Mouse (Mus musculus) bone marrow, adult 2 months (tissue): ENCODE measurements around the gene Ppl. TPM values are rescaled to one million over a fixed set of nuclear protein-coding genes. Genes with fewer than 3 reads are reported as not detected.
A peak's percentile ranks its signal among the peaks of the same experiment; 100 is the strongest.

Experiments used
- H3K27ac ChIP-seq: fragments of 200-500 bp; 2 replicates; pipeline ENCODE4 v1.5.1; 2012; ENCODE audit warnings: low read depth, mild to moderate bottlenecking, control low read depth, inconsistent platforms, low read length; ENCODE audit not compliant: control insufficient read depth, poor library complexity, insufficient read depth
- H3K4me1 ChIP-seq: fragments of 200-500 bp; 2 replicates; pipeline ENCODE4 v1.6.1; 2011; ENCODE audit warnings: low read length; ENCODE audit not compliant: control insufficient read depth, insufficient read depth
- H3K4me3 ChIP-seq: fragments of 200-500 bp; replicated peaks from 2 replicates; pipeline ENCODE3; 2011; ENCODE audit warnings: mild to moderate bottlenecking, low read depth, low read length, control low read depth; ENCODE audit not compliant: control insufficient read depth
- CTCF ChIP-seq: fragments of 200-500 bp; IDR thresholded peaks from 2 replicates; pipeline ENCODE4 v1.5.1; 2011; ENCODE audit warnings: low read length, control low read depth; ENCODE audit not compliant: control insufficient read depth, insufficient read depth
- POLR2A ChIP-seq: fragments of 200-500 bp; IDR thresholded peaks from 2 replicates; pipeline ENCODE4 v1.6.1; 2011; ENCODE audit warnings: low read depth, mild to moderate bottlenecking, control low read depth, low read length, borderline replicate concordance; ENCODE audit not compliant: control insufficient read depth
- WGBS: fragments of 180-500 bp; shearing (Covaris S2); methylation state at CpG from one replicate; pipeline ENCODE4 v1.1.7; 2018; 5-methylcytosine and 5-hydroxymethylcytosine counted together
- polyA plus RNA-seq: library from polyadenylated mRNA; stranded (reverse); fragments of >200 nt; gene quantifications from 2 replicates; pipeline ENCODE4 v1.2.4, GENCODE M21; 2011; ENCODE audit warnings: low replicate concordance; ENCODE audit not compliant: missing spikeins, insufficient read depth, insufficient read length

Gene Ppl
- polyA plus RNA-seq, 1 experiment, result 1.8 TPM

- 71% methylated on average over 6 of the region's 6 CpGs for WGBS
- Histone ChIP-seq H3K4me1 (no peaks in the 10 kb centered on the region), H3K27ac (no peak overlapping the region), H3K4me3 (no peak overlapping the region)
- no peak for TF ChIP-seq POLR2A
- TF ChIP-seq CTCF, result no peak
Measured at GRCm38 (mm10) chr16:5153299-5154026, 21.2 kb upstream of the Ppl start.

- Histone ChIP-seq H3K4me1 (no peaks in the 10 kb centered on the region), H3K27ac (no peak overlapping the region), H3K4me3 (no peak overlapping the region)
- 75% methylated on average over 10 of the region's 10 CpGs for WGBS
- no peak for TF ChIP-seq POLR2A
- TF ChIP-seq CTCF, result no peak
Measured at GRCm38 (mm10) chr16:5150544-5150943, 18.3 kb upstream of the Ppl start.

GRCm38 (mm10) chr16:5147037-5147385 is 14.8 kb upstream of the Ppl start, which contains the start of gene Sec14l5:
Gene Sec14l5 (plus strand): TSS chr16:5147109.
- 16% methylated on average over 13 of the region's 13 CpGs for WGBS
- no peak for TF ChIP-seq CTCF
- no peak for TF ChIP-seq POLR2A
- H3K4me3 ChIP-seq, result no peak within 1 kb of the TSS
- H3K27ac ChIP-seq, result no peak within 1 kb of the TSS
- H3K4me1 ChIP-seq, result no peaks in the 10 kb centered on the region

- TF ChIP-seq CTCF, result no peak
- no peak for TF ChIP-seq POLR2A
- WGBS, result 3% methylated on average over 26 of the region's 26 CpGs
- Histone ChIP-seq H3K27ac (no peak overlapping the region), H3K4me1 (no peaks in the 10 kb centered on the region), H3K4me3 (no peak overlapping the region)
Measured at GRCm38 (mm10) chr16:5146367-5147036, 14.3 kb upstream of the Ppl start.

GRCm38 (mm10) chr16:5145570-5145969 is 13.3 kb upstream of the Ppl start:
- 0 out of 2 replicates have a peak, but pooled peaks have one; percentile 19 for TF ChIP-seq CTCF
- no peak for TF ChIP-seq POLR2A
- 2% methylated on average over 7 of the region's 7 CpGs for WGBS
- H3K4me1 ChIP-seq, result no peaks in the 10 kb centered on the region
- H3K27ac ChIP-seq, result no peak overlapping the region
- H3K4me3 ChIP-seq, result no peak overlapping the region

GRCm38 (mm10) chr16:5139741-5140140 is 7.5 kb upstream of the Ppl start:
- no peak for TF ChIP-seq POLR2A
- TF ChIP-seq CTCF, result no peak
- WGBS, result 74% methylated on average over 4 of the region's 4 CpGs
- Histone ChIP-seq H3K4me1 (no peaks in the 10 kb centered on the region), H3K27ac (no peak overlapping the region), H3K4me3 (no peak overlapping the region)

- H3K27ac ChIP-seq, result no peak overlapping the region
- 81% methylated on average over 12 of the region's 12 CpGs for WGBS
- no peak overlapping the region for H3K4me3 ChIP-seq
- TF ChIP-seq CTCF (no peak), POLR2A (no peak)
- no peaks in the 10 kb centered on the region; the same call in 1 of the 2 replicates for H3K4me1 ChIP-seq
Measured at GRCm38 (mm10) chr16:5137006-5137540, 4.9 kb upstream of the Ppl start.

GRCm38 (mm10) chr16:5136505-5136904 is 4.3 kb upstream of the Ppl start:
- Histone ChIP-seq H3K4me3 (no peak overlapping the region), H3K4me1 (no peaks in the 10 kb centered on the region; the same call in 1 of the 2 replicates), H3K27ac (no peak overlapping the region)
- WGBS, result 38% methylated on average over 4 of the region's 4 CpGs
- TF ChIP-seq POLR2A, result no peak
- no peak for TF ChIP-seq CTCF
